Mouse (Mus musculus) fibroblast of lung, adult 2 months (primary cell): ENCODE results near the gene Elmo1.
A peak's percentile ranks its signal among the peaks of the same experiment; 100 is the strongest.

Source experiments
- DNase-seq: peaks from one replicate; pipeline ENCODE4 v3.0.0-alpha.2; 2011; ENCODE audit warnings: low read depth

The Elmo1 gene

GRCm38 (mm10) chr13:20270148-20270547 lies 179.8 kb downstream of the Elmo1 start:
- DNase-seq: no peak

GRCm38 (mm10) chr13:20271799-20272198 lies 181.4 kb downstream of the Elmo1 start:
- DNase-seq: no peak

GRCm38 (mm10) chr13:20272562-20272961 lies 182.2 kb downstream of the Elmo1 start:
- DNase-seq: no peak

- DNase-seq: no peak
Measured at GRCm38 (mm10) chr13:20279889-20280288, 189.5 kb downstream of the Elmo1 start.

- DNase-seq: no peak
Measured at GRCm38 (mm10) chr13:20283891-20284290, 193.5 kb downstream of the Elmo1 start.

GRCm38 (mm10) chr13:20286680-20287079 lies 196.3 kb downstream of the Elmo1 start:
- no peak for DNase-seq

- DNase-seq: no peak
Measured at GRCm38 (mm10) chr13:20288393-20288792, 198.0 kb downstream of the Elmo1 start.

- DNase-seq: peak; percentile 81
Measured at GRCm38 (mm10) chr13:20290412-20290811, 200.0 kb downstream of the Elmo1 start.

GRCm38 (mm10) chr13:20292348-20292747 lies 202.0 kb downstream of the Elmo1 start:
- DNase-seq: peak; percentile 77

GRCm38 (mm10) chr13:20295278-20295970 lies 205.0 kb downstream of the Elmo1 start:
- no peak for DNase-seq

- no peak for DNase-seq
Measured at GRCm38 (mm10) chr13:20297841-20298240, 207.4 kb downstream of the Elmo1 start.

- no peak for DNase-seq
Measured at GRCm38 (mm10) chr13:20299424-20299823, 209.0 kb downstream of the Elmo1 start.

- DNase-seq: no peak
Measured at GRCm38 (mm10) chr13:20300052-20300564, 209.7 kb downstream of the Elmo1 start.

GRCm38 (mm10) chr13:20300626-20301025 lies 210.2 kb downstream of the Elmo1 start:
- no peak for DNase-seq

GRCm38 (mm10) chr13:20301760-20302159 lies 211.4 kb downstream of the Elmo1 start:
- DNase-seq: no peak

- DNase-seq: no peak
Measured at GRCm38 (mm10) chr13:20305621-20306020, 215.2 kb downstream of the Elmo1 start.

- DNase-seq: no peak
Measured at GRCm38 (mm10) chr13:20306180-20307177, 216.1 kb downstream of the Elmo1 start.

- DNase-seq: no peak
Measured at GRCm38 (mm10) chr13:20307381-20307780, 217.0 kb downstream of the Elmo1 start.

- no peak for DNase-seq
Measured at GRCm38 (mm10) chr13:20311612-20312011, 221.2 kb downstream of the Elmo1 start.

- DNase-seq: no peak
Measured at GRCm38 (mm10) chr13:20313345-20313744, 222.9 kb downstream of the Elmo1 start.

GRCm38 (mm10) chr13:20316139-20316538 lies 225.7 kb downstream of the Elmo1 start:
- DNase-seq: no peak

GRCm38 (mm10) chr13:20318615-20319219 lies 228.3 kb downstream of the Elmo1 start:
- no peak for DNase-seq
